Mouse (Mus musculus): ENCODE measurements around the gene D6Ertd527e. TPM values are rescaled to one million over a fixed set of nuclear protein-coding genes. Genes with fewer than 3 reads are reported as not detected.

D6Ertd527e gene
- polyA plus RNA-seq, 1 experiment from 2014 or later, result 0.33 TPM

GRCm38 (mm10) chr6:87153231-87153580 is 48.7 kb downstream of the D6Ertd527e start:
- H3K36me3 ChIP-seq (ENCODE audit: control insufficient read depth, insufficient read depth), result no peaks in the 10 kb centered on the region
- H3K9ac ChIP-seq (replicated peaks; ENCODE audit: low read depth, low read length), result no peak overlapping the region
- no peak overlapping the region for H3K4me3 ChIP-seq (replicated peaks; ENCODE audit: low read length)
- no peaks in the 10 kb centered on the region for H3K27me3 ChIP-seq (replicated peaks; ENCODE audit: control insufficient read depth, insufficient read depth, low read length)
- H3K27ac ChIP-seq (ENCODE audit: low read length), result no peak overlapping the region
- 88% methylated on average over 7 of the region's 7 CpGs for WGBS
- no peak overlapping the region for H3K4me2 ChIP-seq (ENCODE audit: low read length)
- no peaks in the 10 kb centered on the region for H3K9me3 ChIP-seq (ENCODE audit: control insufficient read depth, low read length)
- ATAC-seq, result no peak
- peaks cover 3% of the 10 kb centered on the region; the same call in 1 of the 2 replicates for H3K4me1 ChIP-seq (replicated peaks; ENCODE audit: control insufficient read depth, insufficient read depth, low read length)

GRCm38 (mm10) chr6:87153836-87154235 is 49.3 kb downstream of the D6Ertd527e start:
- H3K27ac ChIP-seq (ENCODE audit: low read length), result no peak overlapping the region
- H3K4me3 ChIP-seq (replicated peaks; ENCODE audit: low read length), result no peak overlapping the region
- WGBS, result 91% methylated on average over 3 of the region's 3 CpGs
- no peak overlapping the region for H3K4me2 ChIP-seq (ENCODE audit: low read length)
- H3K4me1 ChIP-seq (replicated peaks; ENCODE audit: control insufficient read depth, insufficient read depth, low read length), result peaks cover 3% of the 10 kb centered on the region; the same call in 1 of the 2 replicates
- no peak for ATAC-seq
- no peaks in the 10 kb centered on the region for H3K9me3 ChIP-seq (ENCODE audit: control insufficient read depth, low read length)
- H3K9ac ChIP-seq (replicated peaks; ENCODE audit: low read depth, low read length), result no peak overlapping the region
- no peaks in the 10 kb centered on the region for H3K27me3 ChIP-seq (replicated peaks; ENCODE audit: control insufficient read depth, insufficient read depth, low read length)
- H3K36me3 ChIP-seq (ENCODE audit: control insufficient read depth, insufficient read depth), result no peaks in the 10 kb centered on the region

GRCm38 (mm10) chr6:87158062-87158623 is 53.6 kb downstream of the D6Ertd527e start:
- H3K4me3 ChIP-seq (replicated peaks; ENCODE audit: low read length), result no peak overlapping the region
- no peak overlapping the region for H3K4me2 ChIP-seq (ENCODE audit: low read length)
- H3K9ac ChIP-seq (replicated peaks; ENCODE audit: low read depth, low read length), result no peak overlapping the region
- no peaks in the 10 kb centered on the region for H3K9me3 ChIP-seq (ENCODE audit: control insufficient read depth, low read length)
- H3K36me3 ChIP-seq (ENCODE audit: control insufficient read depth, insufficient read depth), result no peaks in the 10 kb centered on the region
- peak; percentile 70 for ATAC-seq
- no peaks in the 10 kb centered on the region for H3K27me3 ChIP-seq (replicated peaks; ENCODE audit: control insufficient read depth, insufficient read depth, low read length)
- WGBS, result 54% methylated on average over 7 of the region's 7 CpGs
- peaks cover 3% of the 10 kb centered on the region; the same call in 1 of the 2 replicates for H3K4me1 ChIP-seq (replicated peaks; ENCODE audit: control insufficient read depth, insufficient read depth, low read length)
- no peak overlapping the region for H3K27ac ChIP-seq (ENCODE audit: low read length)

GRCm38 (mm10) chr6:87160196-87160595 is 55.6 kb downstream of the D6Ertd527e start:
- Histone ChIP-seq H3K9me3 (ENCODE audit: control insufficient read depth, low read length) (no peaks in the 10 kb centered on the region), H3K4me2 (ENCODE audit: low read length) (no peak overlapping the region), H3K9ac (replicated peaks; ENCODE audit: low read depth, low read length) (no peak overlapping the region), H3K4me3 (replicated peaks; ENCODE audit: low read length) (no peak overlapping the region), H3K27ac (ENCODE audit: low read length) (no peak overlapping the region), H3K27me3 (replicated peaks; ENCODE audit: control insufficient read depth, insufficient read depth, low read length) (no peaks in the 10 kb centered on the region), H3K36me3 (ENCODE audit: control insufficient read depth, insufficient read depth) (no peaks in the 10 kb centered on the region), H3K4me1 (replicated peaks; ENCODE audit: control insufficient read depth, insufficient read depth, low read length) (peaks cover 7% of the 10 kb centered on the region; the same call in 1 of the 2 replicates)
- no peak for ATAC-seq
- whole genome bisulfite sequencing, result 82% methylated on average over 5 of the region's 5 CpGs

GRCm38 (mm10) chr6:87161391-87162263 is 57.1 kb downstream of the D6Ertd527e start:
- H3K27me3 ChIP-seq (replicated peaks; ENCODE audit: control insufficient read depth, insufficient read depth, low read length), result no peaks in the 10 kb centered on the region
- ATAC-seq, result no peak
- no peaks in the 10 kb centered on the region for H3K9me3 ChIP-seq (ENCODE audit: control insufficient read depth, low read length)
- H3K4me3 ChIP-seq (replicated peaks; ENCODE audit: low read length), result no peak overlapping the region
- H3K9ac ChIP-seq (replicated peaks; ENCODE audit: low read depth, low read length), result no peak overlapping the region
- peaks cover 11% of the 10 kb centered on the region; the same call in 1 of the 2 replicates for H3K4me1 ChIP-seq (replicated peaks; ENCODE audit: control insufficient read depth, insufficient read depth, low read length)
- 64% methylated on average over 12 of the region's 12 CpGs for WGBS
- H3K4me2 ChIP-seq (ENCODE audit: low read length), result no peak overlapping the region
- H3K27ac ChIP-seq (ENCODE audit: low read length), result no peak overlapping the region
- H3K36me3 ChIP-seq (ENCODE audit: control insufficient read depth, insufficient read depth), result no peaks in the 10 kb centered on the region

Other genes starting within 250 kb of the D6Ertd527e start
- 99.2 and 109 TPM in 2 replicates for gene Nfu1, start 95.5 kb upstream of the D6Ertd527e start, polyA plus RNA-seq (2015; fragmentation: Nextera tagmentation; extraction: Ambion mirVana)
- 22.6 and 25.1 TPM in 2 replicates for gene Gfpt1, start 61.9 kb upstream of the D6Ertd527e start, polyA plus RNA-seq (2015; fragmentation: Nextera tagmentation; extraction: Ambion mirVana)
- 3.1 and 3.2 TPM in 2 replicates for gene Antxr1, start 231.1 kb downstream of the D6Ertd527e start, polyA plus RNA-seq (2015; fragmentation: Nextera tagmentation; extraction: Ambion mirVana)
- gene Gkn1, start 246.2 kb downstream of the D6Ertd527e start, polyA plus RNA-seq (2015; fragmentation: Nextera tagmentation; extraction: Ambion mirVana), result not detected in 2 replicates